Mouse (Mus musculus) ovary, postnatal 36 days (tissue): Measurements from ENCODE around the gene Atf6.

ENCODE experiments used
- DNase-seq: peaks from one replicate; pipeline ENCODE4 v3.0.0; 2022; ENCODE audit warnings: low spot score, mixed read lengths

Atf6 gene

DNA sequence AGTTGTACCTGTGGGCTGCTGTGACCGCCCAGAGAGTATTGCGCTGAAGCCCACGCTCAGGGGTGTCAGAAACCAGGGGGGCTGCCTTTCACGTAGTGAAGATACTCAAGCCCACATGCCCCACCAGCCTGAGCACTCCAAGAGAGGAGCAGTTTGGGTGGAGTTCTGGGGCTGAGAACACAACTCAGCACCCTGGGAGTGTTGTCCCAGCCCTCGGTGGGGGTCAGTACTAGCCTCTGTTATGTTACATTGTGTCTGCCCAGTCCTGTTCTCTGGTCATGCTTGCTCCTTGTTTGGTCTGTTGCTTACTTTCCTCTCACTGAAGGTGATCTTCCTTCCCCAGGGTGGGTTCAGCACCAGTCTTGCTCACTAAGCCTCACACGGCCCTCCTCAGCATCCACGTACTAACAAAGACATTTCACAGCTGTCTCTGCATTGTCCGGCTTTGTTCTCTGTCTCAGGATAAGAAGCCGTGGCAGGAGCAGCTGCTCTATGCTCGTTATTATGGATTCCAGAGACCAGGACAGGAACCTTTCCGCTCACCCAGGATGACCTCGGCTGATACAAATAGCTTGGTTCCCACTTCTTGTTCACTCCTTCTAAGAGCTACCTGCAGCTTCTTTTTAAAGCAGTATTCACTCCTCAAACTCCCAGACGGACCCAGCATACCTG, 209.8 kb downstream of the Atf6 start:
- no peak for DNase-seq

GRCm38 (mm10) chr1:170657228-170657521, 210.4 kb downstream of the Atf6 start:
- no peak for DNase-seq

DNA sequence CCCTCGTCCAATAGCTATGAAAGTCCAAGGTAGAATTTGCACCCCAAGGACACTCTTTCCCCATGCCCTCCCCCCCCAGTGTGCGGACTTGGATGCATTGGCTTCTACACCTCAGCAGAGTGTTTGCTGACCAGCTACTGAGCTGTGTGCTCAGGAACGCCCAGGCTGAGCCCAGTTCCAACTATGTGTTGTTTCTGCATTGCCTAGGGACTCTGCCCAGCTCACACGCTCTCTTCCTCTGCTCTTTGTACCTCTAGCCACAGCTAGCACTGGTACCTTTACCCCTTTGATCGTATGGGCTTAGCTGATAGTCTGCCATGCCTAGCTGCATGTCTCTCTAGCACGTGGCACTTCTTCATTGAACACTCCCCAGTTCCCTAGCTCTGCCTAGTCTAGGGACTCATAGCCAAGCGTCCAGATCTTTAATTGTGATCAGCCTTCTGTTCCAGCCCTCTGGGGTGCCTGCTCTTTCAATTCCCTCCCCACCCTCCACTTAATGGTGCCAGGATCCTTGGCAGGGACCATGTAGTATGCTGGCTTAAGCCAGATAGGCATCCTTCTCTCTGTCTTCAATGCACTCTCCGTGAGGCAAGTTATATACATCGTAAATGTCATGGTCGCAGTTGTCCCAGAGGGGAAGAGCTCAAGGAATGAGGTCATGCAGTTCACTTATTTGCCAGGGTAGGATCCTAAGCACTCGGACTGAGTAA, 210.9 kb downstream of the Atf6 start:
- DNase-seq: no peak

DNA sequence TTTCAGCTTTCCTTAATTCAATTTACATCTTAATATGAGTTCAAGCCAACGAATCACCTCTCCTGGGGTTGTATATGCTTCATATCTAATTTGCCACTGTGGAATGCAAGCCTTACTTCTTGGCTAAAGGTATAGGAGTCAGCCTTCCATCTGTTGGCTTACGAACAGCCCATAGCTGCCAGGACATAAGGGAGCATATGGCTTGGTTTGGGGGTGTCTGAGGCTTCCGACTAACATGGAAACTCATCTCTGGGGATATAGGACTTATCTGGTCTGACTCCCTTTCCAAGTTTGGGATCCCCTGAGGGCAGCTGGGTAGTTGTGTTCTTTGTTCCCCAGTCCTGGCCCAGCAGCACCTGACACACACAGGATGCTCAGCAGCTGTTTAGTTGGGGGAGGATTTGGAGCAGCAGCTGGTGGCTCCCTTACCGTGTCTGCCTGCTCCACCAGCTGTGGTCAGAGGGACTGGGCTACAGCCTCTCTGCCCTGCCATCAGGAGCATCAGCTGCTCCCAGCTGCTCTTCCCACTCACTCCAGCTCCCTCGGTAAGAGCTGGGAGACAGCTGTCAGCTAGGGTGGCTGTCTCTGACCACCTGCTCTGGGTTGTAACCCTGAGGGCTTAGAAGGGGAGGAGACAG, 212.2 kb downstream of the Atf6 start:
- DNase-seq: no peak
